Mouse (Mus musculus): ENCODE results near the gene Gimap7.

The Gimap7 gene

DNA sequence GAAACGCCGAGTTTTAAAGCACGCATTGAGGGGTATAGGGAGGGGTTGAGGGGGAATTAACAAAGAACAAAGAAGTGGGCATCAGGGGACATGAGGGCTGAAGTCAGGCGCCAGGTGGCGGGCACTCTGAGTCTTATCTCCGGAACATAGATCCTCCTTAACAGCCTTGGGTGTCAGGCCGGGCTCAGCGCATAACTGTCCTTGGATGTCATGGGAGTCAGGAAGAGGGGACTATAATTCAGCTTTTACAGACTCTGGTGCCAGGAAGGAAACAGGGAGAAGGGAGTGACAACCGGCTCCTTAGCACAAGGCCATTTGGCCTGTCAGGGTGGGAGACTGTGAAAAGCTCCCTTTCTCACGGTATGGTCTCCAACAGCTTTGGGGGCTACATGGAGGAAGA lies 46.1 kb downstream of the Gimap7 start:
- POLR2A ChIA-PET = interaction anchor here in 1 of 4 experiments (0.8 kb wide), 1 partner anchor 9 kb away, joined by 6 read pairs; no protein-coding TSS in a partner anchor

DNA sequence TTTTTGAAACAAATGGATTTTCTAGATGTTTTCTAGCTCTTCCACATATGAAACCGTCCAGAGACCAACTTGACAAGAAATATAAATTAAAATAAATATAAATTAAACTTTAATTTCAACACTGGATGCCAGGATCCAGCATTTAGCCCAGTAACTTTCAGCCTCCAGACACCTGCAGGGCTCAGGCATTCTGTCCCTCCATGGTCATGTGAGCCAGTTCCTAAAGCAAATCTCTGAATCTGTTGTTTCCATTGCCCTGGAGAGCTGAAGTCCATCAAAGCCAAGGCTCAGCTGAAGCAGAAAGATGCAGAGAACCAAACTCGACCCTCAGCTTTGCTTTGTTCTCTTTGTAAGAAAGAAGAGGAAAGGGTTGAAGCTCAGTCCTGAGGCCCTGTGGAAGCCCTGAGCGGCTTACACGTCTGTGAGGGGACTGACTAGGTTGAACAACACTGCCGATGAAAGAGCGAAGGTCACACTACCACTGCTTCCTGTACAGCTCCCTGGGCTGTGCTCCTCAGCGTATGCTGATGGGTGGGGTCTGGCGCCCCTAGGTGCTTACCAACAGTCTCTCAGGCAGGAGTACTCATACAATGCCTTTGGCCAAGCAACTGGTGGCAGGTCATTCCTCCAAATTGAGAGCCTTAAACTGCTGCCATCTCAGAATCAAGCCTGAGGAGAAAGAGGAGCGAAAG lies 49.9 kb downstream of the Gimap7 start:
- ChIA-PET CTCF (interaction anchor here in 2 of 4 experiments (0.9 to 1.0 kb wide), 2 partner anchors 121 to 122 kb away, joined by 3 to 6 read pairs; partner anchors contain the start of gene Gimap8 (in 1 of the 2)), POLR2A (interaction anchor here in 2 of 4 experiments (0.8 to 1.0 kb wide), 2 partner anchors 25 to 128 kb away, joined by 3 read pairs; no protein-coding TSS in a partner anchor)

More for the DNA sequence above, 46.1 kb downstream of the Gimap7 start:
- CTCF ChIA-PET = interaction anchor here in 1 of 4 experiments (0.7 kb wide), 1 partner anchor 53 kb away, joined by 3 read pairs; no protein-coding TSS in a partner anchor

DNA sequence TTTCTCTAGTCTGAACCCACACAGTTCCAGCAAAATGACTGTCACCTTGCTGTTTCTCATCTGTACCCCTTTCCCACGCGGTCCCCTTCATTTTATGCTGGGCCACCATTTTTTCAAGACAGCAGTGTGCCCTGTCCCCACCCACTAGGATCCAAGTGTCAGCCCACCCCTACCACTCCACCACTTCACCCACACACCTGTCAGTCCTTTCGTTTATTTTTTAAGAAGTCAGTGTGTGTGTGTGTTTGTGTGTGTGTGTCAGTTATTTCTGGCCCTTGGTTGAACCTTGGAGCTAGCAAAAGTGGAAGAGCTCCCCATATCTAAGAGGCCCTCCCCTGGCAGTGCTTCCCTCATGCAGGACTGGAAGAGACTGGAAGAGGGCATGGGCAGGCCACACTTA lies 50.5 kb downstream of the Gimap7 start:
- ChIA-PET POLR2A (interaction anchor here in 2 of 4 experiments (0.8 to 1.0 kb wide), 2 partner anchors 26 to 129 kb away, joined by 3 read pairs; no protein-coding TSS in a partner anchor), CTCF (interaction anchor here in 2 of 4 experiments (0.9 to 1.0 kb wide), 2 partner anchors 122 to 123 kb away, joined by 3 to 6 read pairs; partner anchors contain the start of gene Gimap8 (in 1 of the 2))

DNA sequence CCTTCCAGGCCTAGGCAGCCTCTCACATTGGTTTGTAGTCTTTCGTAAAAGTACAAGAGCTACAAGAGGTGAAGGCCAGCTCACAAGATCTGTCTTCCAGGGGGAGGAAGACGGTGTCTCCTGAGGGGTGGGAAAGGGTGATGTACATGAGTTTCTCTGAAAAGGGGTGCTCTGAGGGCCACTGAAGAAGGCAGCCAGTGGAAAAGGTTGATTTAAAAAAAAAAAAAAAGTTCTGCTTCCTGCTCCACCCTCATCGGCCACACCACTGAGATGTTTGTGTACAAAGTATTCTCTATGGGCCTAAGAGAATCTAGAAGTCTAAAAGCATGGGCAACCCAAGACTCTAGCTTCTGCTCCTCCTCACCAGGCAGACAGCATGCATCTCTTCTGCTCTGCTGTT lies 52.3 kb downstream of the Gimap7 start, which contains the start of gene Gimap3:
TSS of gene Gimap3 (minus strand) at position 156 of the 400 bp plus-strand sequence.
- ChIA-PET POLR2A (interaction anchor here in 2 of 4 experiments (0.6 to 1.2 kb wide), 8 partner anchors 14 to 575 kb away, joined by 3 to 5 read pairs (median 4); partner anchors contain the start of gene Gimap8 (in 1 of the 2)), CTCF (interaction anchor here (0.6 to 3.6 kb wide), 14 partner anchors 19 to 438 kb away, joined by 3 to 50 read pairs (median 4); partner anchors contain the start of genes Gimap8 (in 2 of the 4) and Gimap5 (in 1 of the 4))

DNA sequence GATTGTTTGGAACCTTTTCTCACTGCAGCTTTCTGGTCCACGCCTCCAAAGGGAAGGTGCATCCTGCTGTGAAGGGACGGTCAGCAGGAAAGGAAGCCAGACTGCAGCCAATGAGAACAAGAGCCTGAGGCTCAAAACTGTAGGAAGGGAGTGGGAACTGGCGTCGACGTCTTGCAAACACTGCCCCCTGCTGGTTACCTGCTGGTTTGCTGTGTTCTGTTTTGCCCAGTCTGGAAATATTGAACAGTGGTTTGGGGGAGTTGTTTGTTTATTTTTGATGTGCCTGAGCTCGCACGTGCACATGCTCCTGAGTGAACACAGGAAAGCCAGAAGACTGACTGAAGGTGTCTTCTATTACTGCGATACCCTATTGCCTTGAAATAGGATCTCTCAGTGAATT lies 53.6 kb downstream of the Gimap7 start:
- CTCF ChIA-PET = interaction anchor here (0.5 to 3.6 kb wide), 18 partner anchors 13 to 730 kb away, joined by 3 to 50 read pairs (median 4); partner anchors contain the start of genes Gimap8 (in 3 of the 4) and Gimap5 (in 1 of the 4)
- POLR2A ChIA-PET = interaction anchor here in 2 of 4 experiments (0.7 to 1.0 kb wide), 2 partner anchors 87 to 217 kb away, joined by 3 to 8 read pairs; partner anchors contain the start of gene Lrrc61 (in 1 of the 2)

All from embryonic stem cell, embryonic (primary cell).